Mouse (Mus musculus) layer of hippocampus, adult 9-10 months (tissue): ENCODE measurements around the gene Rnf220.

Source experiments
- DNase-seq: peaks from one replicate; pipeline ENCODE4 v3.0.0; 2022; ENCODE audit warnings: low spot score

Gene Rnf220

GRCm38 (mm10) chr4:117342751-117343150 lies 154.1 kb downstream of the Rnf220 start:
- DNase-seq, result no peak

DNA sequence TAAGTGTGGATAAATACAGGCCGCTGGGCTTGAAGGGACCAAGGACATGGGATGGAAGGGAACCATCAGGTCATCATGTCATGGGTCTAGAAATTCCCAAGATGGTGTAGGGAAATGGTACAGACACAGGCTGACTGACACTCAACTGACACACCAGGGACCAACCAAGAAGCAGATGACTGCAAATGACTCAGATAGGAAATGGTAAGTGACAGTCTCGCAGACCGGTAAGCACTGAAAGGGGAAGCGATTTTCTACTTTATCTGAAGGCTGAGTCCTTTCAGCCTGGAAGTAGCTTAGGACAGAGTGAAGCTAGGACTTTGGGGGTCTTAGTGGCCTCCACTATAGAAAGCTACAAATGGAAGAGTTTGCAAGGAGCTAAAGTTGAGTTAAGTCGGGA lies 155.6 kb downstream of the Rnf220 start:
- DNase-seq, result no peak

DNA sequence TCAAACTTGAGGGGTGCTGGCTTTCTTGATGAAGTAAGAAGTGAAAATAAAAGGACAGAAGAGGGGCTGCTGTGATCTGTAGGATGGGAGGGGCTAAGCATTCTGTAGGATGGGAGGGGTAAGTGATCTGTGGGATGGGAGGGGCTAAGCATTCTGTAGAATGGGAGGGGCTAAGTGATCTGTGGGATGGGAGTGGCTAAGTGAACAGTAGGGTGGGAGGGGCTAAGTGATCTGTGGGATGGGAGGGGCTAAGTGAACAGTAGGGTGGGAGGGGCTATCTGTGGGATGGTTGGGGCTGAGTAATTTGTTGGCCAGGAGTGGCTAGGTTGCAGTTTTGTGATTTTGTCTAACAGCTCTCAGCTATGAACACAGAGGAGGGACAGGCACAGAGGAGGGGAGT lies 157.1 kb downstream of the Rnf220 start:
- no peak for DNase-seq

DNA sequence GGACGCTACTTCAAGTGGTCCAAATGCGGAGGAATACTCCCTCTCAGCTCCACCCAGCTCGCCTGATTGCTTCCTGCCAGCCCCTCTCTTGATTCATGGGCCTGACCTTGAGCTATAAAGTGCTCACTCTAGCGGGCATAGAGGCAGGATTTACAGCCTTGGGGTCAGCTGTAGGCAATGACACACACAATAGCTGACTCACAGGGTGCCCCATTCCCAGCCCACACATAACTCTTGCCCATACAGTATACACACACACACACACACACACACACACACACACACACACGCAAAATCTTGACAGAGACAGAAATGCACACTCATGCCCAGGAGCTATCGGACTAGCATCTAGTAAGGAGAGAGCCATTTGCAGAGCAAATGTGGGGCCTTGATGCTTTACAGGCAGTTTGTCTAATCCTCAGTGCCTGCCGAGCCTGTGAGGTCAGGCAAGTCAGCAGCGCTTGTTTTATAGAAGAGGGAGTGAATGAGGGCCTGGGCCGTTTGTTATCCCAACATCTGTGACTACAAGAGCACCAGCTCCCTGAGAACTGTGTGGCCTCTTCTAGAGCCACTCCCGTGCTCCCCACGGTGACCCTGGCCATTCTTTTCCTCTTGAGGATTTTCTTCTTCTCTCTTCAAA lies 165.9 kb downstream of the Rnf220 start:
- no peak for DNase-seq

DNA sequence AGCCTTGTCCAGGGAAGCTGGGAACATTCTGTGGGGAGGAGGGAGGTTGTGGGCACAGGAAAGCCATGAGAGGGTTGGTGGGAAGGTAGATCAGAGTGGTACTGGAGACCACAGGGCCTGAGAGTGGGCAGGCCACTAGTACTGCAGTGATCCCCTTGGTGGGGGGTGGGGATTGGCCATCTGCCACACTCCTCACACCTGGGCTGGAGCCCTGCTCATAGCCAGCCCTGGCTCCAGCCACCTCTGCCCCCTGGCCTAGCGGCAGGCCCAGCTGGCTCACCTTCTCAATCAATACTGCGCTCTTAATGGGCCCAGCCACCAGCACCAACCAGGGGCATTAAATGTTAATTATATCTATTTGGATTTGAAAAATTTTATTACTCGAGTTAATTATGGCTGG lies 166.7 kb downstream of the Rnf220 start:
- no peak for DNase-seq

- no peak for DNase-seq
Observed at GRCm38 (mm10) chr4:117326915-117327314, 169.9 kb downstream of the Rnf220 start.

DNA sequence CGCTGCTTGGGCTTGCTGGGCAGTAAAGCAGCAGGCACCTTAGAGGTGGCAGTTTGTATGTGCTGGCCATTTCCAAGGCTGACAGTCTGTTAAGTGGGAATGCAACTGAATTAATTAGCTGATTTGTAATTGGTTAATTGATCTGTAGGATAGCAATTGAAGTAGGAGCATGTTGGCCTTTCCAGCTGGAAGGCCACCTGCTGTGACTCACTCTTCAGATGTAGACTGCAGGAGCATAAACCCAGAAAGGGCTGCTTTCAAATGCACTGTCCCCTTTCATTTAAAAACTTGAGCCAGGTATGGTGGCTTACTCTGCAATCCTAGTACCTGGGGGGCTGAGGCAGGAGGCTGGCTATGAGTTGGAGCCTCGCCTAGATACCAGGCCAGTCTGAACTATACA lies 171.8 kb downstream of the Rnf220 start:
- no peak for DNase-seq

DNA sequence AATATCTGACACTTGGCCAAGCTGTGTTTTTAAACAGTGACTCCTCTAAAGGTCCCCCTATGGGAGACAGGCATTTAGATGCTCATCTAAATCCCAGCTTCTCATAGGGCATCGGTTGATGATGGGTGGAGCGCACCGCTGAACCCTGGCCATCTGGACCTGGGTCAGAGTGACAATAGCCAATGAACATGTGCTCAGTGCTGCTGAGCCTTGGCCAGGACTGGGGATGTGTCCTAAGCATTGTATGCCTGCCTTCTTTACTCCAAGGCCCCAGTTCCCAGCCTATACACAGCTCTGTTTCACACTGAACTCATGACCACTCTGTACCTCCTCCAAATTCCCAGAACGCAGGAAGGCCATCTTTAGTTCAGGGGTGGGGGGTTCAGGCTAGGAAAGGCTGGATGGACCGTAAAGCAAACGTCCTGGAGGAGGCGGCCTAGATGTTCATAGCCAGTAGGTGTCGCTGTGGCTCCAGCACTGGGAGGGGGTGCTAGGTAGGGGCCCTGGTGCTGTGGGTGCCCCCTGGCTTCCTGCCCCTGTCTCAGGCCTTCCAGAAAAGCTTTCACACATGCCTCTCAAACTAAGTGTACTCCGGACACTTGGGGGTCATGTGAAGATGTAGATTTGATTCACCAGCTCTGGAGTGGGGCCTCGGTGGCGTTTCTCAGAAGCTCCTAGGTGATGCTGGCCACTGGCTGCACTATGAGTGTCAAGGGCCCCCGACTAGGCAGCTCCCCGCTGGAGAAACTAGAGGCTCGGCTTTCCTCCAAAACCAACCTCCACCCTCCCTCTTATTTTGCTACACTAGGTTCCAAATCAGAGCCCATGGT lies 173.1 kb downstream of the Rnf220 start:
- no peak for DNase-seq

GRCm38 (mm10) chr4:117321011-117321410 lies 175.8 kb downstream of the Rnf220 start:
- no peak for DNase-seq

DNA sequence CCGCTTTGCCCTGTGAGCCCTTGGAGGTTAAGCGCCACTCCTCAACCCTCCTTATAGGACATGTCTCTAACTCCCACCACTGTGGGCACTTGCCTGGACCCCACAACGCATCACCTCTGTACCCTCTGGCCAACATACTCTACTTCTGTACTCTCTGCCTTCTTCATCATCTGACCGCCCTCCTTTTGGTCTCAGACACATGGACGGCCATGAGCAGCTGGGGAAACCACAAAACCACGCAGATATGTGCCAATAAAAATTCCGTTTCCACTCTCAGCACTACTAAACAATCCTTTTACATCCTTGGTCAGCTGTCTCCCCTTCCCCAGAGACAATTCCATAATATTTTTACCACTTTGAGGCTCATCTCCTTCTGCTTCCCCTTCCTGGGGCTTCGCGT lies 178.3 kb downstream of the Rnf220 start:
- no peak for DNase-seq

DNA sequence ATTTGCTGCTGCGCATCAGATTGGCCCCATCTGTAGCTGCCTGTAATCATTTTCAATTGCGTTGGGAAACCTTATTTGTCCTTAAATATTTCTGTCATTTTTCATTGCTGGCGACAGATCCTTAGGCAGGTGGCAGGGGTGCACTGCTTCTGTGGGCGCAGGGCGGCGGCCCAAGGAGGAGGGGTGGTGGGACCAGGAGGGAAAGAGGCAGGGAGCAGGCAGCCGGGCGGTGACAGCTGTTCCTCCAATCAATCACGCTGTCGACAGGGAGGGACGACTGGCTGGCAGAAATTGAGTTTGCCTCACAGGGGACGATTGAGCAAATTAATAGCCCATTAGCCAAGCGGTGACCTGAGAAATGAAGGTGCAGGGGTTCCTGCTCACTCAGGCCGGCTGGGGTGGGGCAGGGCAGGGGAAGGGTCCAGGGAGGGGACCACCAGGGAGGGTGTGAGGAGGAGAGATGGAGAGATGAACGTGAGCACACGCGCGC lies 179.1 kb downstream of the Rnf220 start:
- peak; percentile 10 for DNase-seq

GRCm38 (mm10) chr4:117316800-117317199 lies 180.1 kb downstream of the Rnf220 start:
- no peak for DNase-seq

- DNase-seq, result no peak
Observed at GRCm38 (mm10) chr4:117314849-117315500, 181.9 kb downstream of the Rnf220 start.

DNA sequence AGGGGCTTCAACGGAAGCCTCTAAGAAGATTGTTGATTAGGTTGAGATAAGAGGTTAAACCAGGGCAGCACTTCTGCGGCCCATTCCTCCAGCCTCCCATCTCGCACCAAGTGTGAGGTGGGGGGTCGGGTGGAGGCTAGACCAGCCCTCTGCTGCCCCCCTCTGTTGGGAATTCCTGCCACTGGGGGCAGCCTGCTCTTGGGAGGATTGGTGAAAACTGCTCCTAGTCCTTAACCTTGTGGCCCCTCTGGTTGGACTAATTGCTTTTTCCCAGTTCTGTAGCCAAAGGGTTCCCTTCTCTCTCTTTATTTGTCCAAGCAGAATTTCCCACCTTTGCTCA lies 183.8 kb downstream of the Rnf220 start:
- DNase-seq, result no peak

DNA sequence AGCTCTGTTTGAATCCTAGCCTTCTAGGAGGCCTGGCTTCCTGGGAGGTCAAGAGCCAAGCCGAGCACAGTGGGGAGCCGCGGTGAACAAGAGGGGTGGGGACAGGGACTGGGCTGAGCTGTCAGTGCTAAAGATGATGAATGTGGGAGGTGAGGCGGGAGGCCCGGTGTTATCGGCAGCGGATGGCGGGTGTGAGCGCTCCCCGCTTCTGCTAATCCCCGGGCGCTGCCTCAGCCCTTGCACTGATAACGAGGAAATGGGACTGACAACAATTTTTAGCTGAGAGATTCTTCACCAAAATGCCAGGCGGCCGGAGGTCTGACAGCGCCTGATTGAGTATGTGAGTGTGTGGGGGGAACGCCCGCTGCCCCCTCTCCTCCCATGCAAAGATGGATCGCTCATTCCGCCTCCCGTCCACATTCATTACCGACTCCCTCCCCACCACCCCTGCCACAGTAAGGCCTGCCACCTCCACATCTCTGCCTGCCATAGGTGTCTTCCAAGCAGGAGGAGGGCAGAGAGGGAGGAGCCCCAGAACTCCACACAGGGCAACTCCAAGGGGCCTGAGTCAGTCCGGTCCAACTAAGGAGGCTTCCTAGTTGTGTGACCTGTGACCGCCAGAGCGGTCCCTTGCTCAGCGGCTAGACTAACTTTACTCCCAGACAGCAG lies 184.3 kb downstream of the Rnf220 start:
- no peak for DNase-seq

DNA sequence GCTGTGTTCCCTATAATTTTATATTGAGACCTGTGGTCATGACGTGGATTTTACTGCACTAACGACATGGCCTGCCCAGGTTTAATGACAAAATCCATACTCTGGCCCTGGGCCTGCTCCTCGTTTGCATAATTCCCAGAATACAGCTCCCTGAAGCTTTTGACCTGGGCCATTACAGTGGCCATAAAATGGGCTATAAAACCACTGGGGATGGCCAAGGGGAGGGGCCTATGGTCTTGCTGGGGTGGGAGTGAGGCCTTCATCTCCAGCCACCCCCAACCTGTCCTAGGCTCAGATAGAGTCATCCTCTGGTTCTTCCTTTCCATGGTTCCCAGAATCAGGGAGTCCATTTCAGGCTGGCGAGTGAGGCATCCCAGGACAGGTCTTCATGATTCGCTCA lies 185.0 kb downstream of the Rnf220 start:
- DNase-seq, result no peak

- DNase-seq, result no peak
Observed at GRCm38 (mm10) chr4:117309427-117309826, 187.4 kb downstream of the Rnf220 start.

- DNase-seq, result no peak
Observed at GRCm38 (mm10) chr4:117307270-117307669, 189.6 kb downstream of the Rnf220 start.

GRCm38 (mm10) chr4:117305461-117305860 lies 191.4 kb downstream of the Rnf220 start:
- DNase-seq, result no peak

DNA sequence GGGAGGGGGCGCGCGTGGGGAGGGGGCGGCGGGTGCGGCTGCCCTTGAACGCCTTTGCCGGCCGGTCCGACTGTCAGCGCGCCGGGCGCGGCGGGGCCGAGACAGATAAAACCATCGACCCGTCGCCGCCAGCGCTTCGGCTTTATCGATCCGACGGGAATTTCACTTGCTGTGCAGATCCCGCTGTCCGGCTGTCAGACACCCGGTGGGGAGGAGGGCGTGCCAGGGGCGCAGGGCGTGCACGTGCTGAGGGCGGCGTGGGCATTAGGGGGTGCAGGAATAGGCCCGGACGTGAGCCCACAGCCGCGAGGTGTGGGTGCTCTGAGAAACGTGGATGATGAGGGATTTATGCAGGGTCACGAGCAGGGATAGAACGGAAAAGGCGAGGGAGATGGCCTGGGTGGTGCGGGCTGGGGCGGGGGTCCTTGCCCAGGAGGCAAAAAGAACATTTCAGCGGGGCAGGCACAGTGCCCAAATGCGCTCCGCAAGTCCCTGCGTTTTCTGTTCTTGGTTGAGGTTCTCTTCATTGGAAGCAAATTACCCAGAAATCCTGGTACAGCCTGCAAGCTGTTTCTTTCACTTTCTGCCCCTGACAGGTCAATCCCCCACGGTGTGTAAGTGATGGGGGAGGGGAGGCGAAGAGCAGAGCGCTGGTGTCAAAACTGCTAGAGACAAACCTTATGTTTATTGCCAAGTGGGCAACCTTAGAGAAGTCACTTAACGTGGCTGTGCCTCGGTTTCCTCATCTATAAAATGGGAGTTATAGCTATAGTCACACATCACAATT lies 192.4 kb downstream of the Rnf220 start:
- DNase-seq, result no peak

DNA sequence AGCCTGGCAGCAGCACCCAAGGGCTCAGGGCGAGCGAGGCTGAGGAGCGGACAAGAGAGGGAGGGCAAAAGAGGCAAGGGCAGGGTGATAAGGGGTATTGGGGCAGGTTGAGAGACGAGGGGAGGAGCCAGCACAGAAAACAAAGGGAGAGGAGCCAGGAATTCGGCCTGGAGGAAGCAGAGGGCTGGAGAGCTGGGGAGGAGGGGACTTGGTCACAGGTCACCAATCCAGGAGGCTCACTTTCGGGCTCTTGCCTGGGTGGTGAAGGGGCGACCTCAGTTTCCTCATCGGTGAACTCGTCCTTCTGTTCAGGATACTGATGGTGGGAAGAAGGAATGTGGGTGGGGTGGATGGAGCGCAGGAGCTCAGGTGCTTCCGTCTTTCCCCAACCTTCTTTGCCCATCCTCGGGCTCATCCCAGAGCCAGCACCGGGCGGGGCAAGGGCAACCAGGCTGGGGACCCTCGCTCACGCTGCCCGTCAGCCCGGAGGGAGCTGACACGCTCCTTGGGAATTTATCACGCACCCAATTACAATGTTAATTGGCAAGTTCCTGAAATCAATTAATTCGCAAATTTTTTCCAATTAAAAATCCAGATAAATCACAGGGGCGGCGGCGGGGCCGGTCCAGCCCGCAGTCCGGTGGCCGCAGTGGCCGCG lies 193.1 kb downstream of the Rnf220 start:
- DNase-seq, result no peak
